Mouse (Mus musculus) thymus, postnatal 25 days (tissue): ENCODE results near the gene Ctcfl.

ENCODE experiments used
- DNase-seq: peaks from one replicate; pipeline ENCODE4 v3.0.0; 2022

The Ctcfl gene

DNA sequence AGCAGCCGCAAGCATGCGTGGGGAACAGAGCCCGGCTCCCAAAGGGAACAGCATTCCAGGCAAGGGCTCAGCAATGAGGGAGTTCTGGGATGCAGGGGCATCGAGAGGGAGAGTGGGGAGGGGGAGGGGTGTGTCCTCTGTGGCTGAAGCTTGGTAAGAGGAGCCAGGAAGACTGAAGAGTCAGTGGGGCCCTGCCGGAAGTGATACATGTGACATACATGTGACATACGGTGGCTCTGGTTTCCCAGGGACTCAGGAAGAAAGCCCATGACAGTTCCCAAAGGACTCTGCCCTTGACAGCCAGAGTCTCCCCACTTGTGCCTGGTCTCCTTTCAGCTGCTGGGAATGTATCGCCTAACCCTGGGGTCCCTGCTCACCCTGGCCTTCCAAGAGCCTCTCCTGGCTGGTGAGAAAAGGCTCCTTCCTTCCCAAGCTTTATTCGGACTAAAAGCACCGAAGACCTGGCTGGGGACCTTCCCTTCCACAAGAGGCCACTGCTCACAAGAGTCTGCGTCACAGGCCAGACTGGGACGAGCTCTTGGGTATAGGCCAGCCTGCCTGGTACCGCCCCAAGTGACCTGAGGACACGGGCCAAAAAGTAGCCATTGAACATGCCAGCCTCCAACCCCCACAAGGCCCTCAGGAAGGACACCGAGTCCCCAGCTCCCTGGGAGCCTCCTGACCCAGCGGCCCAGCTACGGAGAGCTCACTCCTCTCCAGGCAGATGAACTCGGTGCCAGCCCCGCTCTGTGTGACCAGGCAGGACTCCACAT lies 74.9 kb downstream of the Ctcfl start:
- DNase-seq, result no peak
